Mouse (Mus musculus): ENCODE results near the gene Miox. TPM values are rescaled to one million over a fixed set of nuclear protein-coding genes. Genes with fewer than 3 reads are reported as not detected.

Miox gene
- polyA plus RNA-seq, 1 experiment from 2014 or later: 0.66 TPM

DNA sequence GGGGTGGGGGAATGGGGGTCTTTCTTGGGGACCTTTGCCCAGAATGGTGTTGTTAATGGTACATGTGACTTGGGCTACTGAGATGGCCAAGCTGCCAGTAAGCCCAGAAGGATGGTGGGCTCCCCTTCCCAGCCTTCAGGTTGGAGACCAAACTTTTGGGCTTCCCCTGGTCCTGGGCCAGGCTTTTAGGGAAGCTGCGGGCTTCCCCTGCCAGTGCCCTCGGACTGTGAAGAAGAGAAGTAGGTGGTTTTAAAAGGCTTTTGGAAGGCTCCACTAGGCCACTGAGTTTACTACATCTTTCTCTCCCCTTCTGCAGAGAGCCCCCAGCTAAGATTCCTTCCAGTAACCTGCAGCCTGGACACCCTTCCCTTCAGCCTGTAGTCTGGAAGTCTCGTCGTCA is 10.5 kb upstream of the Miox start:
- no peaks in the 10 kb centered on the region for H3K9me3 ChIP-seq (replicated peaks; ENCODE audit: control insufficient read depth, low read length)
- peaks cover 9% of the 10 kb centered on the region; the same call in 1 of the 2 replicates for H3K27me3 ChIP-seq (ENCODE audit: control insufficient read depth, insufficient read depth, low read length)
- 85% methylated on average over 4 of the region's 4 CpGs for WGBS
- H3K36me3 ChIP-seq (ENCODE audit: control insufficient read depth, insufficient read depth, low read length): no peaks in the 10 kb centered on the region
- no peak for ATAC-seq (ENCODE audit: insufficient read depth, low FRiP score)
- H3K4me1 ChIP-seq (ENCODE audit: control insufficient read depth, insufficient read depth, low read length): peaks cover 7% of the 10 kb centered on the region; the same call in 1 of the 2 replicates
- no peak overlapping the region for H3K9ac ChIP-seq (ENCODE audit: low read length)
- H3K4me3 ChIP-seq (replicated peaks; ENCODE audit: low read length): 0 out of 2 replicates have a peak overlapping the region, but pooled peaks have one; percentile 36
- H3K27ac ChIP-seq (ENCODE audit: low read length): no peak overlapping the region
- no peak overlapping the region for H3K4me2 ChIP-seq (ENCODE audit: low read depth, low read length)

DNA sequence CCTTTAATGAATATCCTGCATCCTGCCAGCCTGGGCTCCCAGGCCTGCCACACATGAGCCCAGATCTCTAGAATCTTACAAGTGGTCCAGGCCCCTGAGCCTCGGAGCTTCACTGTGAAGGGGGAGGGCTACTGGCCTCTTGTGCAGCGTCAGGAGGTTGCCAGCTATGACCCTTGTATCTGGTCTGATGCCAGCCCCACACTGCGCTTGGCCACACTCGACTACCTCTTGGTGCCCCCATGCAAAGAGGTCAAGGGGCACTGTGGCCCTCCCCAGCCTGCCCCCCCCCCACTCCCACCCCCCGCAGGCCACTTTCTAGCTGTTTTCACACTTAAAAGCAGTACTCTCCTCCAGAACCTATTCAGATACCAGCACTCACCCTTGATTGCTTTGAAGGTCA is 7.8 kb upstream of the Miox start:
- WGBS: 60% methylated on average over 5 of the region's 5 CpGs
- ATAC-seq (ENCODE audit: insufficient read depth, low FRiP score): no peak
- no peak overlapping the region for H3K4me2 ChIP-seq (ENCODE audit: low read depth, low read length)
- no peak overlapping the region for H3K9ac ChIP-seq (ENCODE audit: low read length)
- no peaks in the 10 kb centered on the region for H3K9me3 ChIP-seq (replicated peaks; ENCODE audit: control insufficient read depth, low read length)
- H3K36me3 ChIP-seq (ENCODE audit: control insufficient read depth, insufficient read depth, low read length): no peaks in the 10 kb centered on the region
- no peak overlapping the region for H3K27ac ChIP-seq (ENCODE audit: low read length)
- peaks cover 9% of the 10 kb centered on the region; the same call in 1 of the 2 replicates for H3K27me3 ChIP-seq (ENCODE audit: control insufficient read depth, insufficient read depth, low read length)
- H3K4me1 ChIP-seq (ENCODE audit: control insufficient read depth, insufficient read depth, low read length): peaks cover 7% of the 10 kb centered on the region; the same call in 1 of the 2 replicates
- H3K4me3 ChIP-seq (replicated peaks; ENCODE audit: low read length): no peak overlapping the region

DNA sequence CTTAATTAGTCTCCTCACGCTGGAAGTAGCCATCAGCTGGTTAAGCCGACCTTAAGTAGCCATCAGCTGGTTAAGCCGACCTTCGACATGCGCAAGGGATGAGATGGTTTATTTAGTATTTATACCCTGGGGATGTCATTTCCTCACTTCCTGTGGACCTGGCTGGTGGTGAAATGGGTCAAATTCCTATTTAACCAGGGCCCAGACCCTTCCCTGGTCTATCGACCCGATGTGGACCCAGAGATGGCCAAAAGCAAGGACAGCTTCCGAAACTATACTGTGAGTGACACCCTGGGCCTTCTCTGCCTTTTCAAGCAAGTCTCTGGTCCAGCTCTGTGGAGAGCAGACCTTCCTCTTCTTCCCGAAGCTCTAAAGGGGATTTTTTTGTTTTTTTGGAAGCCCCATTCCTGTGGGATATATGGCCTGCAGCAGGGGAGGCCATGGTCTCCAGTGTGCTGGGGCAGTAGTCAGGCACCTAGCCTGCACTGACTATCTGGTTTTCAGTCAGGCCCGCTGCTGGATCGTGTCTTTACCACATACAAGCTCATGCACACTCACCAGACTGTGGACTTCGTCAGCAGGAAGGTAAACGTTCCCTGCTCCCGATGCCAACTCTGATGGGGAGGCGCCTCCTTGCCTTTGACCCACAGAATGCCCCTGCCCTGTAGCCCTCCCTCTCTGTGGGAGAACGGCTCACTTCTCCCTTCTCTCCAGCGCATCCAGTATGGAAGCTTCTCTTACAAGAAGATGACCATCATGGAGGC is 758 bp downstream of the Miox start:
- H3K36me3 ChIP-seq (ENCODE audit: control insufficient read depth, insufficient read depth, low read length): no peaks in the 10 kb centered on the region
- H3K4me1 ChIP-seq (ENCODE audit: control insufficient read depth, insufficient read depth, low read length): no peaks in the 10 kb centered on the region
- no peak overlapping the region for H3K9ac ChIP-seq (ENCODE audit: low read length)
- no peak overlapping the region for H3K27ac ChIP-seq (ENCODE audit: low read length)
- no peaks in the 10 kb centered on the region for H3K27me3 ChIP-seq (ENCODE audit: control insufficient read depth, insufficient read depth, low read length)
- no peak for ATAC-seq (ENCODE audit: insufficient read depth, low FRiP score)
- H3K4me3 ChIP-seq (replicated peaks; ENCODE audit: low read length): no peak overlapping the region
- WGBS: 74% methylated on average over 17 of the region's 17 CpGs
- no peaks in the 10 kb centered on the region for H3K9me3 ChIP-seq (replicated peaks; ENCODE audit: control insufficient read depth, low read length)
- H3K4me2 ChIP-seq (ENCODE audit: low read depth, low read length): no peak overlapping the region

DNA sequence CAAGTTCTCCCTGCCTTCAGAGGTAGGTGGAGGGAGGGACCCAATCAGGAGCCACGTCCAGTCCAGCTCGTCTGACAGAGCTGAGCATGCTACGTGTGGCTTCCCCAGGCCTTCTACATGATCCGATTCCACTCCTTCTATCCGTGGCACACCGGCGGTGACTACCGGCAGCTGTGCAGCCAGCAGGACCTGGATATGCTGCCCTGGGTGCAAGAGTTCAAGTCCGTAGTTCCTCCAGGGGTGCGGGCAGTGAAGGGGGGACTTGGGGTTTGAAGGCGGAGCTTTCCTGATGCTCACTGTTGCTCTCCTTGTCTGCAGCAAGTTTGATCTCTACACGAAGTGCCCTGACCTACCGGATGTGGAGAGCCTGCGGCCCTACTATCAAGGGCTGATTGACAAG is 2.2 kb downstream of the Miox start:
- ATAC-seq (ENCODE audit: insufficient read depth, low FRiP score): no peak
- no peaks in the 10 kb centered on the region for H3K4me1 ChIP-seq (ENCODE audit: control insufficient read depth, insufficient read depth, low read length)
- no peaks in the 10 kb centered on the region for H3K9me3 ChIP-seq (replicated peaks; ENCODE audit: control insufficient read depth, low read length)
- WGBS: 77% methylated on average over 14 of the region's 14 CpGs
- no peak overlapping the region for H3K9ac ChIP-seq (ENCODE audit: low read length)
- H3K27ac ChIP-seq (ENCODE audit: low read length): no peak overlapping the region
- H3K4me3 ChIP-seq (replicated peaks; ENCODE audit: low read length): no peak overlapping the region
- no peaks in the 10 kb centered on the region for H3K36me3 ChIP-seq (ENCODE audit: control insufficient read depth, insufficient read depth, low read length)
- H3K27me3 ChIP-seq (ENCODE audit: control insufficient read depth, insufficient read depth, low read length): no peaks in the 10 kb centered on the region
- H3K4me2 ChIP-seq (ENCODE audit: low read depth, low read length): no peak overlapping the region

DNA sequence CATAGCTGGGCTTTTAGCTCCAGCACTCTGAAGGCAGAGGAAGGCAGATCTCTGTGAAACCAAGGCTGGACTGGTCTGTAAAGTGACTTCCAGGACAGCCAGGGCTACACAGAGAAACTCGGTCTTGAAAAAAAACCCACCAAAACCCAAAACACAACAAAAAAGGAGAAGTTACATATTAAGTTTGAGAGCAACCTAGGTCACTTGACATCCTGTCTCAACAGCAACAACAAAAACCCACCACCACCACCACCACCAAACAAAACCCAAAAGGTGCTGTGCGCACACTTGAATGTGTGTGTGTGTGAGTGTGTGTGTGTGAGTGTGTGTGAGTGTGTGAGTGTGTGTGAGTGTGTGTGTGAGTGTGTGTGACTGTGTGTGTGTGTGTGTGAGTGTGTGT is 5.5 kb downstream of the Miox start:
- WGBS: 78% methylated on average over 2 of the region's 2 CpGs
- Histone ChIP-seq H3K4me3 (replicated peaks; ENCODE audit: low read length) (no peak overlapping the region), H3K4me2 (ENCODE audit: low read depth, low read length) (no peak overlapping the region), H3K4me1 (ENCODE audit: control insufficient read depth, insufficient read depth, low read length) (no peaks in the 10 kb centered on the region), H3K9me3 (replicated peaks; ENCODE audit: control insufficient read depth, low read length) (no peaks in the 10 kb centered on the region), H3K9ac (ENCODE audit: low read length) (no peak overlapping the region), H3K27me3 (ENCODE audit: control insufficient read depth, insufficient read depth, low read length) (no peaks in the 10 kb centered on the region), H3K27ac (ENCODE audit: low read length) (no peak overlapping the region), H3K36me3 (ENCODE audit: control insufficient read depth, insufficient read depth, low read length) (no peaks in the 10 kb centered on the region)
- no peak for ATAC-seq (ENCODE audit: insufficient read depth, low FRiP score)

DNA sequence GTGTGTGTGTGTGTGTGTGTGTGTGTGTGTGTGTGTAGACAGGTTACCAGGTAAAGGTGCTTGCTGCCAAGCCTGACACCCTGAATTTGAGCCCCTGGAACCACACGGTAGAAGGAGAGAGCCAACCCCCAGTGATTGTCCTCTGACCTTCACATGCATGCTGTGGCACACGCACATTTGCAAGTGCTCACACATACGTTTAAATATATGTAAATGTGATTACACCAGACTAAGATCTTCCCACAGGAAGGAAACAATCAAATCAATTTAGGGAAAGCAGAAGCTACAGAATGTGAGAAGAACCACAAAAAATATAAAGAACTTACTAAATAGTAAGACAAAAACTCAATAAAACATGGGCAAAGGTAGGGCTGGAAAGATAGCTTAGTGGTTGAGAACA is 5.9 kb downstream of the Miox start:
- WGBS: 75% methylated on average over 3 of the region's 3 CpGs
- H3K4me1 ChIP-seq (ENCODE audit: control insufficient read depth, insufficient read depth, low read length): no peaks in the 10 kb centered on the region
- no peak overlapping the region for H3K4me3 ChIP-seq (replicated peaks; ENCODE audit: low read length)
- H3K9ac ChIP-seq (ENCODE audit: low read length): no peak overlapping the region
- no peaks in the 10 kb centered on the region for H3K36me3 ChIP-seq (ENCODE audit: control insufficient read depth, insufficient read depth, low read length)
- H3K4me2 ChIP-seq (ENCODE audit: low read depth, low read length): no peak overlapping the region
- ATAC-seq (ENCODE audit: insufficient read depth, low FRiP score): no peak
- no peaks in the 10 kb centered on the region for H3K9me3 ChIP-seq (replicated peaks; ENCODE audit: control insufficient read depth, low read length)
- no peak overlapping the region for H3K27ac ChIP-seq (ENCODE audit: low read length)
- no peaks in the 10 kb centered on the region for H3K27me3 ChIP-seq (ENCODE audit: control insufficient read depth, insufficient read depth, low read length)

DNA sequence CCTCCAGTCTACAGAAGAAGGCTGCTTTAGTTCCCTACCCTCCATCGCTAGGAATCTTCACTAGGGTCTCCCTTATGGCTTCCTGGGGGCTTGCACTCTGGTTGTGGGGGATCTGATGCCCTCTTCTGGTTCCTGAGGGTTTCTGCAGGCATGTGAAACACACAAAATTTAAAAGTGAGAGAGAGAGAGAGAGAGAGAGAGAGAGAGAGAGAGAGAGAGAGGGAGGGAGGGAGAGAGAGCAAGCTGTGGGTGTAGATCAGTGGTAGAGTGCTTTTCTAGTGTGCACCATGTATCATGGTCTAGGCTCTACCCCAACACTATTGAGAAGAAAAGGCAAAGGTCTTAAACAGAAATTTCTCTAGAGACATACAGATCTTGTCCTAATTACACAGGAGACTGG is 7.5 kb downstream of the Miox start:
- H3K27me3 ChIP-seq (ENCODE audit: control insufficient read depth, insufficient read depth, low read length): no peaks in the 10 kb centered on the region
- no peaks in the 10 kb centered on the region for H3K4me1 ChIP-seq (ENCODE audit: control insufficient read depth, insufficient read depth, low read length)
- 36% methylated on average over 1 of the region's 1 CpGs for WGBS
- no peaks in the 10 kb centered on the region for H3K36me3 ChIP-seq (ENCODE audit: control insufficient read depth, insufficient read depth, low read length)
- no peak for ATAC-seq (ENCODE audit: insufficient read depth, low FRiP score)
- H3K4me2 ChIP-seq (ENCODE audit: low read depth, low read length): no peak overlapping the region
- no peak overlapping the region for H3K27ac ChIP-seq (ENCODE audit: low read length)
- H3K4me3 ChIP-seq (replicated peaks; ENCODE audit: low read length): no peak overlapping the region
- no peaks in the 10 kb centered on the region for H3K9me3 ChIP-seq (replicated peaks; ENCODE audit: control insufficient read depth, low read length)
- no peak overlapping the region for H3K9ac ChIP-seq (ENCODE audit: low read length)

DNA sequence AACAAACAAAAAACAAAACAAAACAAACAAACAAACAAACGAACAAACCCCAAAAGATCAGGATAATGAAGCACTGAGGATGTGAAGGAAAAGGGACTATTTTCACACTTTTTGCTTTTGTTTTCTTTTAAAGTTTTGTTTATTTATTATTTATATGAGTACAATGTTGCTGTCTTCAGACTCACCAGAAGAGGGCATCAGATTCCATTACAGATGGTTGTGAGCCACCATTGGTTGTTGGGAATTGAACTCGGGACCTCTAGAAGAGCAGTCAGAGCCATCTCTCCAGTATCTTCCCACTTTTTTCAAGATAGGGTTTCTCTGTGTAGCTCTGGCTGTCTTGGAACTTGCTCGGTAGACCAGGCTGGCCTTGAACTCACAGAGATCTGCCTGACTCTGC is 9.1 kb downstream of the Miox start:
- H3K36me3 ChIP-seq (ENCODE audit: control insufficient read depth, insufficient read depth, low read length): no peaks in the 10 kb centered on the region
- WGBS: 82% methylated on average over 3 of the region's 3 CpGs

DNA sequence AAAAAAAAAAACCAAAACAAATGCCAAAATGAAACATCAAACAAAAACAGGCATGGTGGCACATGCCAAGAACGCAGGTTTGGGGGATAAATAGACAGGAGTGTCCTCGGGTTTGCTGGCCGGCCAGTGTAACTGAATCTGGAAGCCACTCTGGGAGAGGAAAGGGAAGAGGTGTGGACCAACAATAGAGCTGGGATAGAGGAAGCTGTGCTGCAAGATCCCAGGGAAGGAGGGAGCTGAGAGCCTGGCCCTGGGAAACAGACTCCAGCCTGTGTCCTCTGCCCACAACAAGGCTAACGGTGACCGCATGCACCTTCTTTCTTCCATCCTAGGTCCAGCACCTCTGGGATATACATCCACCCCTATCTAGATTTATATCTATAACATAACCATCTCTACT is 16.2 kb downstream of the Miox start:
- no peak overlapping the region for H3K9ac ChIP-seq (ENCODE audit: low read length)
- no peak overlapping the region for H3K4me3 ChIP-seq (replicated peaks; ENCODE audit: low read length)
- H3K27ac ChIP-seq (ENCODE audit: low read length): no peak overlapping the region
- 85% methylated on average over 5 of the region's 5 CpGs for WGBS
- peaks cover 14% of the 10 kb centered on the region for H3K36me3 ChIP-seq (ENCODE audit: control insufficient read depth, insufficient read depth, low read length)
- no peak for ATAC-seq (ENCODE audit: insufficient read depth, low FRiP score)
- no peaks in the 10 kb centered on the region for H3K27me3 ChIP-seq (ENCODE audit: control insufficient read depth, insufficient read depth, low read length)
- peaks cover 9% of the 10 kb centered on the region for H3K4me1 ChIP-seq (ENCODE audit: control insufficient read depth, insufficient read depth, low read length)
- H3K9me3 ChIP-seq (replicated peaks; ENCODE audit: control insufficient read depth, low read length): no peaks in the 10 kb centered on the region
- H3K4me2 ChIP-seq (ENCODE audit: low read depth, low read length): no peak overlapping the region

More for the DNA sequence above, 9.1 kb downstream of the Miox start:
- Histone ChIP-seq H3K27me3 (ENCODE audit: control insufficient read depth, insufficient read depth, low read length) (no peaks in the 10 kb centered on the region), H3K9ac (ENCODE audit: low read length) (no peak overlapping the region), H3K4me2 (ENCODE audit: low read depth, low read length) (no peak overlapping the region), H3K27ac (ENCODE audit: low read length) (no peak overlapping the region), H3K9me3 (replicated peaks; ENCODE audit: control insufficient read depth, low read length) (no peaks in the 10 kb centered on the region), H3K4me1 (ENCODE audit: control insufficient read depth, insufficient read depth, low read length) (no peaks in the 10 kb centered on the region), H3K4me3 (replicated peaks; ENCODE audit: low read length) (no peak overlapping the region)
- ATAC-seq (ENCODE audit: insufficient read depth, low FRiP score): no peak
